ENCODE assay signal across 10 mouse cellular contexts in the genomic region with DNA sequence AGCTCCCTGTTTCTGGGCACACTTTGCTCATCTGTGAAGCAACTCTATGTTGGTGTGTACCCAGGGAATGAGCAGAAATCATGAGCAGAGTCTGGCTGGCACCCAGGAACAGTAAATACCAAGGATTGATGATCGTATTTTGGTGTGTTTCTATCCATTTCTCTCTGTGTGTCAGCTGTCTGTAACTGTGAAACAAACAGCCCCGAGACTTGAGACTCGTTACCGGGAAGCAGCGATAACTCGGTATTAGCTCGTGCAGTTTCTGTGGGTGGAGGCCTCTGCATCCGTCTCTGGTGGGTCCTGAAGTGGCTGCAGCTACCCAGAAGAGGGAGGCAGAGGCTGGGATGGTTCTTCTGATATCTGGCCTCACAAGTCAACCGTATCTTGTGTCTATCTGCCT.
A peak's percentile ranks its signal among the peaks of the same experiment; 100 is the strongest.
DNase-seq lines count a peak whose midpoint lies in the region; ATAC-seq and TF ChIP-seq lines count a peak whose summit lies in the region.
"Had no signal": no experiment of that assay in that cellular context is flagged by ENCODE, and none has a peak within 500 bp of the region (broad histone marks: within the 10 kb centered on the region; RNA-seq: fewer than 3 reads in every experiment).

No protein-coding gene starts in this region.

- no peak overlapping the region for H3K27ac ChIP-seq in heart, embryonic 15.5 days
- 0 out of 2 replicates have a peak overlapping the region, but pooled peaks have one; percentile 1 for H3K27ac ChIP-seq in cortical plate, adult 2 months (ENCODE audit: insufficient read depth, low read length)
- peak overlapping the region; percentile 89 for H3K27ac ChIP-seq in hindbrain, embryonic 13.5 days
- peak overlapping the region; percentile 95 for H3K27ac ChIP-seq in midbrain, embryonic 12.5 days (replicated peaks)
- H3K27ac ChIP-seq: liver, embryonic 12.5 days had no signal

- no peaks in the 10 kb centered on the region for H3K9me3 ChIP-seq in heart, embryonic 15.5 days (replicated peaks)
- H3K9me3 ChIP-seq in hindbrain, embryonic 13.5 days, result no peaks in the 10 kb centered on the region
- H3K9me3 ChIP-seq in midbrain, embryonic 12.5 days, result no peaks in the 10 kb centered on the region
- H3K9me3 ChIP-seq: liver, embryonic 12.5 days had no signal

- no peak for TF ChIP-seq POLR2A in cortical plate, adult 2 months (IDR thresholded peaks at IDR 0.05; ENCODE audit: extremely low read depth, insufficient read depth, low read length)

- no peak for ATAC-seq in heart, embryonic 15.5 days (replicated peaks; ENCODE audit: insufficient number of reproducible peaks, insufficient read depth, low FRiP score, low read depth)
- no peak for ATAC-seq in hindbrain, embryonic 13.5 days (ENCODE audit: low FRiP score)
- ATAC-seq in midbrain, embryonic 12.5 days (ENCODE audit: low FRiP score, low read depth), result no peak
- ATAC-seq in erythroid progenitor cell, adult 5-6 weeks (replicated peaks; ENCODE audit: low FRiP score, poor library complexity, severe bottlenecking), result no peak
- ATAC-seq: CD4-positive, CD25-positive, alpha-beta regulatory T cell, adult 4 months; liver, embryonic 12.5 days had no signal

- 51% methylated on average over 9 of the region's 9 CpGs for WGBS in heart, embryonic 15.5 days
- WGBS in hindbrain, embryonic 13.5 days, result 15% methylated on average over 9 of the region's 9 CpGs
- 18% methylated on average over 9 of the region's 9 CpGs for WGBS in midbrain, embryonic 12.5 days

- no peaks in the 10 kb centered on the region for H3K36me3 ChIP-seq in heart, embryonic 15.5 days
- no peaks in the 10 kb centered on the region for H3K36me3 ChIP-seq in hindbrain, embryonic 13.5 days
- no peaks in the 10 kb centered on the region for H3K36me3 ChIP-seq in midbrain, embryonic 12.5 days
- H3K36me3 ChIP-seq: liver, embryonic 12.5 days had no signal

- no peak overlapping the region for H3K4me3 ChIP-seq in heart, embryonic 15.5 days
- H3K4me3 ChIP-seq in cortical plate, adult 2 months (ENCODE audit: insufficient read depth, low read length), result peak overlapping the region; percentile 35
- peak overlapping the region; percentile 33 for H3K4me3 ChIP-seq in hindbrain, embryonic 13.5 days
- peak overlapping the region; percentile 30 for H3K4me3 ChIP-seq in midbrain, embryonic 12.5 days
- H3K4me3 ChIP-seq: liver, embryonic 12.5 days had no signal

- TF ChIP-seq CTCF in cortical plate, adult 2 months (IDR thresholded peaks at IDR 0.05; ENCODE audit: extremely low read depth, insufficient read depth, low read length), result peak; percentile 12; the same call in 1 of the 2 replicates

- no peak for DNase-seq in heart, postnatal 4 days
- no peak for DNase-seq in cerebellum, postnatal 25 days
- no peak for DNase-seq in thymus, postnatal 4 days

- H3K27me3 ChIP-seq in heart, embryonic 15.5 days, result peaks cover 67% of the 10 kb centered on the region
- no peaks in the 10 kb centered on the region for H3K27me3 ChIP-seq in hindbrain, embryonic 13.5 days
- H3K27me3 ChIP-seq in midbrain, embryonic 12.5 days, result peaks cover 10% of the 10 kb centered on the region; the same call in 1 of the 2 replicates

- H3K4me2 ChIP-seq in heart, embryonic 15.5 days, result peak overlapping the region; percentile 53; the same call in 1 of the 2 replicates
- peak overlapping the region; percentile 58 for H3K4me2 ChIP-seq in hindbrain, embryonic 13.5 days
- H3K4me2 ChIP-seq in midbrain, embryonic 12.5 days (replicated peaks), result peak overlapping the region; percentile 51

- H3K9ac ChIP-seq in heart, embryonic 15.5 days, result no peak overlapping the region
- H3K9ac ChIP-seq in hindbrain, embryonic 13.5 days, result peak overlapping the region; percentile 61
- H3K9ac ChIP-seq in midbrain, embryonic 12.5 days (replicated peaks), result peak overlapping the region; percentile 32; the same call in 1 of the 2 replicates
- H3K9ac ChIP-seq: liver, embryonic 12.5 days had no signal

- H3K4me1 ChIP-seq in heart, embryonic 15.5 days (replicated peaks), result peaks cover 38% of the 10 kb centered on the region
- H3K4me1 ChIP-seq in cortical plate, adult 2 months (ENCODE audit: control insufficient read depth, insufficient read depth, low read length), result peaks cover 8% of the 10 kb centered on the region
- peaks cover 78% of the 10 kb centered on the region for H3K4me1 ChIP-seq in hindbrain, embryonic 13.5 days (replicated peaks)
- peaks cover 74% of the 10 kb centered on the region for H3K4me1 ChIP-seq in midbrain, embryonic 12.5 days
